Mouse (Mus musculus) right cerebral cortex, adult 18-20 months (tissue): ENCODE results near the gene Dlg5.

ENCODE experiments used
- DNase-seq: peaks from one replicate; pipeline ENCODE4 v3.0.0; 2022; ENCODE audit warnings: mixed read lengths

The Dlg5 gene

DNA sequence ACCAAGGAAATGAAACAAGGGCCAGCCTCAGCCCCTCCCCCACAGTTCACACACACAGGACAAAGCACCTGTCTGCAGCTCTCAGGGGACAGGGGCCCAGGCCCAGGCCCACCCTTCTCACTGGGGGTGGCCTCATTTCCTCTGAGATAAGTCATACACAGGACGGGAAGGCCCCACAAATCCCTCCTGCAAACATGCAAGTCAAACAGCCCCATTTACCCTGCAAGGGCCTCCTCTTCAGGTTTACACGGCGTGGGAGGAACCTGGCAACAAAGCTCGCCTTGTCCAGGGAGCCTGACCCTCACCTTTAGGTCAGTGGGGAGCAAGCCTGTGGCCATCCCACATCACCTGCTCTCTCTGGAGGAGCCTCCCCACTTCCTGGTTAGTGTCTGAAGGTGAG is 60.2 kb downstream of the Dlg5 start:
- no peak for DNase-seq

DNA sequence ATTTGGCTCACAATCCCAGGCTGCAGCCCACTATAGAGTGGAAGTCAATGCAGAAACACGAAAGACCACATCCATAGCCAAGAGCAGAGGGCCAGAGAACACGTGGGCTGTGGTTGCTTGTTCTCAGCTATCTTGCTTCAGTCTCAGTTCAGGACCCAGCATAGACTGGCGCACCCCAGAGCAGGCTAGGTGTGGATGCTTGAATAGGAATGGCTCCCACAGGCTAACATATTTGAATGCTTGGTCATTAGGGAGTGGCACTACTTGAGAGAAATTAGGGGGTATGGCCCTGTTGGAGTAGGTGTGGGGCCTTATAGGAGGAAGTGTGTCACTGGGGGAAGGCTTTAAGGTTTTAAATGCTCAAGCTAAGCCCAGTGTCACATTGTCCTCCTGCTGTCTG is 62.8 kb downstream of the Dlg5 start:
- DNase-seq: no peak

DNA sequence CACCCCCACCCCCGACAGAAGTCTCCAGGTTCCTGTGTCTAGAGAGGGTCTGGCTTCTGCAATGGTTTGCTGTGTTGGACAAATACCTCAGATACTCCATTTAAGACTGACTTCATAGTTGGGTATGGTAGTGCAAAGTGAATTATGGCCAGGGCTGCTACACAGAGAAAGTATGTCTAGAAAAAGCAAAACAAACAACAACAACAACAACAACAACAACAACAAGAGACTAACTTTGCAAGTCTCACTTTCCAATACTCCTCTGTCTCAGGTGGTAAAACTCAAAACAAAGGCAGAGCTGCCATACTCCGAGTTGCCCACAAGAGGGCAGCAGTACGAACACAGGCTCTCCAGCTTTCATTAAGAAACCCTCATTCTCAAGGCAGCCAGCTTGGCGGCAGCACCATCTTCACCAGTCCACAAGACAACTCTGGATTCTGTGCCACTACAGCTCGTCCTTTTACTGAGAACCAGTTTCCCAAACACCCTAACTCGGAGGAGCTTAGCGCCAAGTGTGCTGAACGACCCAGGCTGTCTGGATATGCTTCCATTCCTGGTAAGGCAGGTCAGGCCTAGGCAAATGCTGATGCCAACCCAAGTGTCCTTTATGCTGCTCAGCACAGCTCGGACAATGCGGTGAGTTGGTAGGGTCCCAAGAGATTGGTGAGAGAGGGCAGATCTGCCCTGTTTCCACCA is 63.8 kb downstream of the Dlg5 start:
- DNase-seq: peak; percentile 79

DNA sequence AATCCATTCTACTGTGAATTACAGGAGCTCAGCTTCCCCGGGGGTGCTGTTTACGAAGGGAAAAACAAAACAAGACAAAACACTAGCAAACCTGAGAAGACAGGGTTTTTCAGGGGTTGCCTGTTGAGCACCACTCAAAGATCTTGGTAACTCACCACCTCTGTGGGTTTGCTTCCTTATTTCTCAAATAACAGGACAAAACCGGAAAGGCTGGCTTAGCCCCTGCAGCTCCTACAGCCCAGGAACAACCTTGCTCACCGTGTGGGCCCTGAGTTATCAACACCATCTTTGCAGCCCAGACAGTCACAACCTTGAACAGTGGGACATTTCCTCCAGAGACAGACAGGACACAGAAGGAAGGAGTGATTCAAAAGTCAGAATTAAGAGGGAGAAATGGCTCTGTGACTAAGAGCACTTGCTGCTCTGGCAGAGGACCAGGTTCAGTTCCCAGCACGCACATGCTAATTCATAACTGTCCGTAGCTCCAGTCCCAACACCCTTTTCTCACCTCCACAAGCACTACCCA is 66.2 kb downstream of the Dlg5 start:
- no peak for DNase-seq

DNA sequence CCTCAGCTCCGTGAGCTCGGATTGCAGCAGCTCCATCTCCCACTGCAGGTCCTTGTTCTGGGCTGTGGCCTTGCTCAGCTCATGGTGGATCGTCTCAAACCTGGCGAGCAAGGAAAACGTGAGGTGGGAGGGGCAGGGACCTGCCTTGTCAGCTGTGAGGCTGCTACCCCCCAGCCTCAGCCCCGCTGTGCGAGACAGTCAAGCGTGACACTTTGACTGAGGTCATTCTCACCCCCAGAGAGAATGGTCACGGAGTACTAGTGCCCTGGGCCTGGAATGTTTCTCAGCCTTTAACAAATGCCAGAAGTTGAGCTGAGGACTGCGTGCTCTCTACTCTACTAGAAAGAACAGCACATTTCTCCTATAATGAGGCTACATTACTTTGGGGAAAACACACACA is 69.1 kb downstream of the Dlg5 start:
- DNase-seq: no peak

DNA sequence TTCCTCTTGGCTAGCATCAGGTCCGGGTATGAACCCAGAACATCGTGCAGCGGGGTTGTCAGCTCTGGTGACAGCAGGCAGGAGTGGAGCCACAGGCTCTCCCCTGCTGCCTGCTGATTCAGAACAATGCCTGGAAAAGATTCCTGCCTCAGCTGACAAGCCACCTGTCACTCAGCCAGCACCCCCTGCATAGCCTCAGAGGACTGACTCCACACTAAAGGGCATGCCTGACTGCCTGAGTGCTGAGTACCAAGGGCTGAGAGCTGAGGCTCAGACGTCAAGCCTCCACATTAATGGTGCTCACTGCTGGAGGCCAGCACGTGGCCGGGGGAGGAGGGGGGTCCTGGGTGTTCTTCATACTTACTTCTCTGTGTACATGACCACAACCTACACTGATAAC is 72.4 kb downstream of the Dlg5 start:
- DNase-seq: no peak

DNA sequence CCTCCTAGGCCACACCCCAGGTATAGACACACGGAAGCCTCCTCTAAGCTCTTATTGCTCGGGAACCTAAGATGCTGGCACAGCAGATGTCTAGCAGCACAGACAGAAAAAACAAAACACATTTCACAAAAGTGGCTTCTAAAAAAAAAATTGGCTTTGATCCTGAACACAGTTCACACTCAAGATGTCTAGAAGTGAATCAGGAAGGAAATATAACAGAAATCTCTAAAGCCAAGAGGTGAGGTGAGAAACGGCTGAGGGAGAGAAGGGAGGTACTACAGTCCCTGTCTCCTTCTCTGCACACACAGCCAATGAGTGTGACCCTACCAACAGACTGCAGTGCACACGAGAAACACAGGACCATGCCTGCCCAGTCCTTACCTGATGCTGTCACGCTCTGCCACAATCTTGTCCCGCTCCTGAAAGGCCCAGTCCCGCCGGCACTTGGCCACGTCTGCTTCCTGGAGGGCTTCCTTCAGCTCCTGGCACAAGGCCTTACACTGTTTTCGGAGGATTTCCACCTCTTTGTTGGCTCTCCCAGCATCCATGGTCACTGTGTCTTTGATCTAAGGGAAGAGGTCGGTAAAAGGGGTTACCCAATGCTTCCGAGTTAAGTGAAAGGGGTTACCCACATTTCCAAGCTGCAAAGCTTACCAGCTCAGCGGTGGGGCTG is 73.9 kb downstream of the Dlg5 start:
- DNase-seq: peak; percentile 32

DNA sequence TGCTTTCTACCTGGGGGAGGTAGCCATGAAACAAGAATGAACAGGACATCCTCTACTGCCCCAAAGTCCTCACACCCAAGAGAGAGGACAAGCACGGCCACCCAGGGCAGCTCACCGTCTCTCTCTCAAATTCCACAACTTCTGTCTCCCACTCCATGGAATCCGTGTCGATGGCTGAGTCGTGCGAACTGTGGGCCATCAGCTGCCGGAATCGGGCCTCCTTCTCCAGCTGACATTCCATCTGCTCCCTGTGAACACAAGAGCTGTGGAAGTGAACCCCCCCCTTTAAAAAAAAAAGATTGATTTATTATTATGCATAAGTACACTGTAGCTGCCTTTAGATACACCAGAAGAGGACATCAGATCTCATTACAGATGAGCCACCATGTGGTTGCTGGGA is 79.7 kb downstream of the Dlg5 start:
- DNase-seq: peak; percentile 49

DNA sequence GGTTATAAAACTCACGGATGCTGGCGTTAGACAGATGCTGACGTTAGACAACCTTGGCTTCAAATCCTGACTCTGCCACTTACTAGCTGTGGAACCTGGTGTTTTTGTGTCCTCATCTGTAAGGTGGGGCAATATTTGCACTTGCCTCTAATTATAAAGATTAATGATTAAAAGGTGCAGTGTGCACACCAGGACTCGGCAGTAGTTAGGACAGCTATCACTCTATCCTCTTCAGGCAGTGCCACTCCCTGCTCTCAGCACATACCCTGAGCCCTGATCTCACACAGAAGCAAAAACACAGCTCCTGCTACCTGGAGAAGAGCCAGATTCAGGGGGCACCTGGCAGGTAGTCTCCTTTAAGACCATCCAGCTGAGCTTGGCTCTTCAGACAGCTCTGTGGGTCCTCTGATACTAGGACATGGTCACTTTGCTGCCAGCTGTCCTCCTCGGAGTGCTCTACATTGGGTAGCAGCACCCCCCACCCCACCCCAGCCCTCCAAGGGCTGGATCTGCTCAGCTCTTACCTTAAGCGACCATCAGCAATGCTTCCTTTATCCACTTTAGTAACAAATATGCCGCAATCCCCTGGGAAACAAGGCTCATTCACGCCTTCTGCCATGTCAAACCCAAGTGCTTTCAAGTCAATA is 80.9 kb downstream of the Dlg5 start:
- DNase-seq: no peak

DNA sequence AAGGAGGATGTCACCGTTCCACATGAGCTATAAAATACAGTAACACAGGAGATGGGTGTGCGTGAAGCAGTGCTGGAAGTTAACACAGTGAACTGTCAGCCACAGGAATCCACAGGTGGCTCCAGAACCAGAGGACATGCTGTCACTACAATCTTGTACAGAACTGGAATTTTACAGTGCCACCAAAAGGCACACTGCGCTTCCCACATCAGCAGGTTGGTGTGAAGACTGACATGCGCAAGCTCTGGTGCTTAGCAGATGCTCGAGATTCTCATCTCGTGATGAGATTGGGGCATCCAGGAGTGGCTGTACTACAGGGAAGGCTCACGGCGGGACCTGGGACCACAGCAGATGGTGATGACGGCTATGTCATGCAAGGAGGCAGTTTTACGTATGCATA is 82.9 kb downstream of the Dlg5 start:
- DNase-seq: peak; percentile 43

DNA sequence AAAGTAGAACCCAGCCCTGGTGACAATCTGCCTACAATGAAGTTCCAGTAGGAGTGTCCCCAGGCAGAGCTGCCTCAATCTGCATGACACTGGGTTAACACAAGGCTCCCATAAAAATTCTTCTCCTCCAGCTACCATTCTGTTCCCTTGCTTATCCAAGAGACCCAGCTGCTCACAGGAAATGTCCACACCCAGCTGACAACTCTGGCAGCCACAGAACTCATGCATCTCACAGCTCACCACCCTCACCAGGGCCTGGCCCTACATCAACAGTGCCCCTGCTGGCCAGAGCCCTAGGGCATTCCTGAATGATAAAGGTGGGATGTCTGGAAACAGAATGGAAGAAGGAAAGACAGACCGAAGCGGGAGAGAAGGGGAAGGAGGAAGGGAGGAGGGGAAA is 96.8 kb downstream of the Dlg5 start:
- no peak for DNase-seq

DNA sequence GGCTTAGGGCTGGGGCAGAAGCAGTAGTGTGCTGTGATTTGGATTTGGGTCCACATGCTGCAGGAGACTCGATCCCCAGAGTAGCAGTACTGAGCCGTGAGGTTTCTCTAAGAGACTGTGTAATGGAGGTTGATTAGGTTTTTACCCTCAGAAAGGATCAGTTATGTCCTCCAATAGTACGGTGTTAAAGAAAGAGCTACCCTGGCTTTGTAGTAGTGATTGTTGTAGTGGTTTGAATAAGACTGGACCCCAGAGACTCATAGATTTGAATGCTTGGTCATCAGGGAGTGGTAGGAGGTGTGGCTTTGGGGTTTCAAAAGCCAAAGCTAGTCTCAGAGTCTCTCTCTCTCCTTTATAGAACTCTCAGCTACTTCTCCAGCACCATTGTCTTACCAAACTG is 100.9 kb downstream of the Dlg5 start:
- no peak for DNase-seq

DNA sequence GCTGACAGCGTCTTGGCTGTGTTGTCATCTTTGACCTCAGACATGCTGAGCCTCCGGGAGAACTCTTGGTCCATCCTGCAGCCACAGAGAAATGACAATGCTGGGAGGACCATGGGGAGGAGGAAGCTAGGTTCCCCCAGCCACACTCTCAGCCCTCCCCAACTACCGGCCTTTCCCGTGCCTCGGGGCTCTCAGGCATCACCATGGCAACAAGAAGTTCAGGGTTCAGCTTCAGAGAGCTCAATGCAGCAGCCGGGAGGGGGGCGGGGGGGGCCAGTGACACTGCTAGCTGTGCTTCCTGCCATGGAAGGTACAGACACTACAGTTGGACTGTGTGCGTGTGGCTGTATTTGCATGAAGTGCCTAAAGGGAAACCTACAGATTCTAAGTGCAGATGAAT is 101.3 kb downstream of the Dlg5 start:
- DNase-seq: no peak

DNA sequence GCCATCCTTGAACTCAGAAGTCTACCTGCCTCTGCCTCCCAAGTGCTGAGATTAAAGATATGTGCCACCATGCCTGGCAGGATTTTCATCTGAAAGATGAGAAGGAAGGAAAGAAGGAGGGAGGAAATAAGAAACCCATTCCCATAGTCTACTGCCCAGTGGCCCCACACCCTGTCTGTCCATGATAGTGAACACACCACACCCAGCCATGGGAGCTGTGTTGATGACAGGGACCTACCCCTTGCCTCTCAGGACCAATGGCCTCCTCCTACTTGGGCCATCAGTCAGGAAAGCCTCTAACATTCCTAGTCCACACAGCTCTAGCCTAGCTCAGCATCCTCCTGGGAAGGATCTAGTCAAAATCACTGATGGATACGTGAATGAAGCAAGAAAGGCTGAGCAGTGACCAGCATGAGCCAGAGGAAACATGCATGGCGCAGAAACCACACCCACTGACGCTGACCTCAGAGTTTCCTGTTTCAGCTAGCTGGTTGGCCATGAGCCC is 102.7 kb downstream of the Dlg5 start:
- no peak for DNase-seq

DNA sequence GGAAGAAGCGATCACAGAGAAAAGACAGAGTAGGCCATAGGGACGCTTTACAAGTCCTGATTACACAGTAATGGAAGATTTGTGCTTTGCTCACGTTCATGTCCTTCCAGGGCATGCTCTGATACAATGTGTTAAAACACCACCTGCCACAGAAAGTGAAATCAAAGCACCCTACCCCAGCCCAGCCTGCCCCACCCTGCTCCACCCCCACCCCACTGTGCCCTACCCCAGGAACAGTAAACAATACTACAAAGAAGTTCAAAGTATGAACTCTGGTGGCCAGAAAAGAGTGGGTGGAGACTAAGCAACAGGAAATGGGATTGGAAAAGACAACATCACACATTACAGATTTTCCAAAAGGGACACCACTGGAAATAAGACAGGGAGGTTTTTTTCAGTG is 104.0 kb downstream of the Dlg5 start:
- DNase-seq: no peak

DNA sequence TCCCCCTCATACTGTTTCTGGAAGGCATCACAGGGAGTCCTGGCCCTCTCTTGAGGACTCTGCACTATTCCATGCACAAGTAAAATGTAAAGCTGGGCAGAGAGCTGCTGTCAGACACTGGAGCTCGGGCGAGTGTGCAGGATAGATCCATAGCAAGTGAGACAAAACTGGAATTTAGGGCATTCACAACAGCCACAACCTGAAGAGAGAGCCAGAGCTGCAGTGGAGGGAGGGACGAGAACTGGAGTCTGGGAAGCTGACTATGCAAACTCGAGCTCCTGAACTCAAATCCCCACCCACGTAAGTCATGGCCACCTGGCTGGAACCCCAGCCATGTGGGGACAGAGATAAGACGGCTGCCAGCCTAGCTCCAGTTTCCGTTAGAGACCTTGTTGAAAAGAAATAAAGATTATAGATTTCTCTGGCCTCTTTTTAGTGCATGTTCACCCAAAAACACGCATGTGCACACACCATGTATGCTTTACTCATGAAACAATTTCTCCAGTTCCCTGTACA is 105.4 kb downstream of the Dlg5 start:
- no peak for DNase-seq

DNA sequence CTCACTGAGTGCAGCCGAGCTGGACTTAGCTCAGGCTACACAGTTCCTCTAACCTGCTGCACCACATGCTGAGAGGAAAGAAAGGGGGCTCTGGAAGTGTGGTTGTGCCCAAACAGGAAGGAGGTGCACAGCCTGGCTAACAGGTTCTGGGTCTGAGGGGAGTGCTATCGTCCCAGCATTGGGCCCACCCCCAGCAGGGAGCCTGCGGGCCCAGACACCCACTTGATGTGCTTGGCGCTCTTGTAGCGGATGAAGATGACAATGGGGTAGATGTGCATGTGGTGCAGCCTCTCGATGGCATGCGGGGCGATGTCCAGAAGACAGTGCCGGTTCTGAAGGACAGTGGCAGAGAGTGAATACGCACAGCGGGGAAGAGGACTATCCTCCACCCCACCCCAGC is 108.8 kb downstream of the Dlg5 start:
- no peak for DNase-seq

DNA sequence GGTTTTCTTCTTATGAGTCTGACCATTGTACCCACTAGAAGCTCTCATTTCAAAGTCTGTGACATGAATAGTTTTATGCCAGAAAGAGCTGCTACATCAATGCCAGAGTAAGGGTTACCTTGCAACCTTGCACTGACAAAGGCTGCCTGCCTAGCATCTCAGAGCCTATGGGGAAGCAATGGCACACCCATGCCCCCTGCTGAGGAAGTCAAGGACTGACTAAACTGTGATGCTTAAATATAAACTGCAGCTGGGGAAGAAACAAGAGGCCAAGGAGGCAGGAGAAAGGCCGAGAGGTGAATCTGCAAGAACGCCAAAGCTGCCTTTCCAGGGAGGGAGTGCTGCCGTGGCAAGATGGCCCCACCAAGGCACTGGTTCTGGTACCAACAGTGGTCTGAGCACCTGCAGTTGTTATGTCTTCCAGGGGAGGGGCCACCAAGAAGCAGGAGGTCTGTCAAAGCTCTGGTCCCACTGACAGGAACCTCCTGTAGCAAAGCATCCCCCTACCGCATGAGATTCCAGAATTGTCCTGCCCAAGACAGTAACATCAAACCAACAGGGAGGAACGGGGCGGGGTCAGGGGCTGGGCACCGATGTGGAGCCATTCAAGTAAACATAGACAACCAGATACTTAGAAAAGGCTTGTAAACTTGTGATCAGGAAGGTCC is 111.0 kb downstream of the Dlg5 start:
- no peak for DNase-seq

DNA sequence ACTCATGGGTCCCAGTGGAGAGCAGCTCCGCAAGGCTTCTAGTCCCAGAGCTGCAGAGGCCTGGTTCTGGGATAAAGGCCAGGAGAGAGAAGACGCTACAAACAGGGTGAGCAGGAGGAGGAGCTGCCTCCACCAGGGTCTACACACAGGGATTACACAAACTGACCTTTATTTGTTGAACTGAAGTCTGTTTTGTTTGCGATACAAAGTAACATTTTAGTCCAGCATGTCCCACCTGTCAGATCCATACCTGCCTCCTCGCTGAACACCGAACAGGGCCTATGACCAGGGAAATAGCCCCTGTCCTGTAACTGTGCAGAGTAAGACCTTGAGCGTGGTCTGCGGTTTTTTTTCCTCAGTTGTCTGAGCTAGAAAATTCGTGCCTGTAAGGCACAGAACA is 111.9 kb downstream of the Dlg5 start:
- DNase-seq: no peak

DNA sequence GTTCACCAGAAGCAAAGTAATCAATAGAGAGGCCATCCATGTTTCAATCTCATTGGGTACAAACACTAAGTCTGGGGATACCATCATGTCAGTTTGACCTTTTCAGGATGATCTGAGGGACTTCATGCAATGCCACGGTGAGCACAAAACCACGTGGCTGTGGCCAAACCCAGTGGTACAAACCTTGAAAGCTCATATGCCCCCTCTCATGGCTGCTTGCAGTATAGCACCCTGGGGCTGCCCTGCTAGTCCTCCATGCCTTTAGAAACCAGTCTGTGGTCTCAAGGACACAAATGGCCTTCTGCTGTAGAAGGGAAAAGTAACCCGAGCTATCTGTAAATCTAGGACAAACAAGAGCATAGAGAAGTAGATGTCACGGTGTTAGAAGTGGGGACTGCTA is 113.6 kb downstream of the Dlg5 start:
- DNase-seq: no peak

DNA sequence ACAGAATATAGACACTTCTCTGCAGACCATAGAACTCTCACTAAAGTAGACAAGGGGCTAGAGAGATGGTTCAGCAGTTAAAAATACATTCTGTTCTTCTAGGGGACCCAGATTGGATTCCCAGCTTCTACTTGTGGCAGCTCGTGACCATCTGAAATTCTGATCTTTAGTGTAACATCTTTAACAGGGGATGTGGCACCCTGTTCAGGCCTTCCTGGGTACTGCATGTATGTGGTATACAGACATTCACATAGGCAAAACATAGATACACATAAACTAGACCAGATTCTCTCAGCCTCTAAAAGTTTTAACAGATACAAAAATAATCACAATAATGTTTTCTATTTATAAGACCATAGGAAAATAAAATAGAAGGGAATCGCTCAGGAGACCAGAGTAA is 120.7 kb downstream of the Dlg5 start:
- DNase-seq: no peak

DNA sequence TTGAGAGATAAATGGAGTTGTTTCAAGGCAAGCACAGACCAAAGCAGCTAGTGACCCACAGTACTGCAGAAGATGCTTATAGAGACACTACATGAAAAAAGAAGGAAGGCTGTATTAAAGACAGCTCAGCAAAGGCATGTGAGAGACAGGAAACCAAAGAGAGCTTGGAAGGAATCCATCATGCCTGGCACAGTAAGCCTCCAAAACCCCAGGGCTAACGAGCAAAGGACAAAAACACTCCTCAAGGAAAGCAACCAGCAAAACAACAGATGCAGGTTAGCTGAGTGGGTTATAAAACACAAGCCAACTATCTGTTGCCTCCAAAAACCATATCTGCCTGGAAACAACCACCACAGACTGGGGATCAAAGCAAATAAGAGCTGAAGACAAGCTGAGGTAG is 121.5 kb downstream of the Dlg5 start:
- no peak for DNase-seq

DNA sequence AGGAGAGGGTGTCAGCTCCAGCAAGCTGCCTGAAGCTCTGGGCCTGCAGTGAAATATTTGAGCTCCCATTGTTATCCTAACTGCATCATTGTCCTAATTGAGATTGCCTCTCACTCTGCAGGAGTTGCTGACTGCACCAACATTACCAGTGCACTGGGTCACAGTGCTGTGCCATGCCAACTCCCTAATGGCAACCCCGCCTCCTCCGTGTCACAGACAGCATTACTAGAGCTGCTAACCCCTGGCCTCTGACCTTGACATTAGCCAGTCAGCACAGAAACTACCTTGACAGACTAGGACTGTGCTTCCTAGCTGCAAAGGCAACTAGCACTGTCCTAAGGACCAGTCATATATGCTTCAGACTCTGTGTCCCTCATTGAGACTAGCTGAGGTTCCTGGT is 139.0 kb downstream of the Dlg5 start:
- no peak for DNase-seq
